Mouse (Mus musculus) MEL (cell line): Measurements from ENCODE around the gene Trim37. TPM values are rescaled to one million over a fixed set of nuclear protein-coding genes. Genes with fewer than 3 reads are reported as not detected.

Experiments used
- KAT2A ChIP-seq: conservative IDR thresholded peaks from 2 replicates; pipeline ENCODE4 v1.6.1; 2012; ENCODE audit warnings: low read depth, low read length, improper control_type of control experiment, inconsistent platforms
- NRF1 ChIP-seq: IDR thresholded peaks from 2 replicates; pipeline ENCODE4 v1.6.1; 2014; ENCODE audit warnings: low read depth, mild to moderate bottlenecking, inconsistent platforms, low read length, improper control_type of control experiment, moderate library complexity; ENCODE audit not compliant: poor library complexity, insufficient read depth, severe bottlenecking
- ZMIZ1 ChIP-seq: IDR thresholded peaks from 2 replicates; pipeline ENCODE4 v1.6.1; 2012; ENCODE audit warnings: low read depth, mild to moderate bottlenecking, inconsistent platforms, low read length, improper control_type of control experiment, moderate library complexity
- polyA plus RNA-seq, 2 experiments: library from polyadenylated mRNA; stranded (reverse) in 1 of 2; unstranded in 1 of 2; fragments of >175 nt in 1 of 2; fragments of >200 nt in 1 of 2; gene quantifications; 2 replicates each; pipeline versions ENCODE4 v1.2.1 to v1.2.4; 2012; ENCODE audit warnings: low replicate concordance in 2 of 2, low read depth in 1 of 2; ENCODE audit not compliant: insufficient read length in 2 of 2, insufficient read depth in 1 of 2, missing spikeins in 1 of 2
- total RNA-seq: library from RNA; depleted of rRNA; stranded (reverse); fragments of 300-350 nt; gene quantifications from 2 replicates; pipeline ENCODE4 v1.2.3, GENCODE M21; 2012; rRNA removed

The Trim37 gene
- total and polyA plus RNA-seq, 3 experiments: 39.3 to 52.1 TPM; not detected in 1

DNA sequence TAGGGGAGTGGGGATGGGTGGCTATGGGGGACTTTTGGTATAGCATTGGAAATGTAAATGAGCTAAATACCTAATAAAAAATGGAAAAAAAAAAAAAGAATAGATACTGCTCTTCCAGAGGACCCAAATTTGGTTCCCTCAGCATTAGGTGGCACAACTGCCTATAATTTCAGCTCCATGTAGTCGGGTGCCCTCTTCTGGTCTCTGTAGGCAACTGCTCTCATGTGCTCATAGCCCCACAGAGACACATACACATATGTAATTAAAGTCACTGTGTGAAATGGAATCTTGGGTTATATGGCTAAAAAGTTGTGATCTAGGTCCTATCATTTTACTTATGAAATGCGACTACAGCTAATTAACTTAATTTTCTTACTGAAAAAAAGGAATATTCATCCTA is 141.9 kb downstream of the Trim37 start (continued):
- TF ChIP-seq NRF1: no peak
- no peak for TF ChIP-seq ZMIZ1
- no peak for TF ChIP-seq KAT2A

Other genes starting within 250 kb of the Trim37 start
- gene Ypel2, start 133.4 kb upstream of the Trim37 start, total RNA-seq: 0.23 and 0.33 TPM in 2 replicates
- under 1 TPM in 1 of 2 experiments, not detected in 1; 0.52 TPM for gene Ypel2, start 133.4 kb upstream of the Trim37 start, polyA plus RNA-seq
- gene Gdpd1, start 53.0 kb upstream of the Trim37 start, total RNA-seq: 10.6 and 11.2 TPM in 2 replicates
- gene Gdpd1, start 53.0 kb upstream of the Trim37 start, polyA plus RNA-seq: 1 to 10 TPM in 1 of 2 experiments, not detected in 1; 7.9 TPM
- 26.6 and 28.1 TPM in 2 replicates for gene Smg8, start 40.3 kb upstream of the Trim37 start, total RNA-seq
- gene Smg8, start 40.3 kb upstream of the Trim37 start, polyA plus RNA-seq: 100 to 1,000 TPM in 1 of 2 experiments, 10 to 100 TPM in 1; 33.9 to 120 TPM
- 4.9 and 7.6 TPM in 2 replicates for gene Prr11, start 18.4 kb upstream of the Trim37 start, total RNA-seq
- 10 to 100 TPM; 19.3 to 50.6 TPM for gene Prr11, start 18.4 kb upstream of the Trim37 start, polyA plus RNA-seq
- 21.3 and 24.5 TPM in 2 replicates for gene Ska2, start 17.8 kb upstream of the Trim37 start, total RNA-seq
- 10 to 100 TPM in 1 of 2 experiments, not detected in 1; 24.8 TPM for gene Ska2, start 17.8 kb upstream of the Trim37 start, polyA plus RNA-seq
- 1.3 TPM in 2 replicates for gene Ppm1e, start 231.9 kb downstream of the Trim37 start, total RNA-seq
- gene Ppm1e, start 231.9 kb downstream of the Trim37 start, polyA plus RNA-seq: 1 to 10 TPM in 1 of 2 experiments, not detected in 1; 2.8 TPM